Mouse (Mus musculus) layer of hippocampus, postnatal 36 days (tissue): ENCODE measurements around the gene Fcho2. TPM values are rescaled to one million over a fixed set of nuclear protein-coding genes. Genes with fewer than 3 reads are reported as not detected.
"Not testable (repeated sequence)": the region's sequence is repeated elsewhere in the genome, so short reads cannot be mapped to it uniquely, and the experiment has no call there.

Source experiments
- DNase-seq, 2 experiments: peaks; one replicate each; pipeline ENCODE4 v3.0.0; 2022
- total RNA-seq, 2 experiments: library from RNA; stranded (reverse); gene quantifications; 2 replicates each; pipeline ENCODE4 v1.2.3; 2021

The Fcho2 gene
- 10 to 100 TPM; 37.3 to 52.1 TPM for total RNA-seq

- peak; percentile 95 to 96 for DNase-seq
Observed at GRCm38 (mm10) chr13:98815147-98815785, at the start of gene Fcho2. Gene Fcho2 (minus strand): TSS chr13:98815449.

- no peak for DNase-seq
Observed at GRCm38 (mm10) chr13:98855291-98855690, 40.0 kb upstream of the Fcho2 start.

- DNase-seq, result no peak
Observed at GRCm38 (mm10) chr13:98845794-98846193, 30.5 kb upstream of the Fcho2 start.

- no peak for DNase-seq
Observed at GRCm38 (mm10) chr13:98836423-98837088, 21.3 kb upstream of the Fcho2 start.

GRCm38 (mm10) chr13:98835740-98836139 is 20.5 kb upstream of the Fcho2 start:
- no peak for DNase-seq

GRCm38 (mm10) chr13:98834723-98835122 is 19.5 kb upstream of the Fcho2 start:
- no peak for DNase-seq

GRCm38 (mm10) chr13:98834199-98834598 is 18.9 kb upstream of the Fcho2 start:
- DNase-seq, result no peak

GRCm38 (mm10) chr13:98832451-98833450 is 17.5 kb upstream of the Fcho2 start:
- DNase-seq, result no peak

- not testable (repeated sequence) for DNase-seq
Observed at GRCm38 (mm10) chr13:98829026-98829425, 13.8 kb upstream of the Fcho2 start.

GRCm38 (mm10) chr13:98825574-98825973 is 10.3 kb upstream of the Fcho2 start:
- no peak for DNase-seq

GRCm38 (mm10) chr13:98819094-98819493 is 3.8 kb upstream of the Fcho2 start:
- no peak for DNase-seq

GRCm38 (mm10) chr13:98818205-98818604 is 3.0 kb upstream of the Fcho2 start:
- no peak for DNase-seq

GRCm38 (mm10) chr13:98817766-98818165 is 2.5 kb upstream of the Fcho2 start:
- DNase-seq, result no peak

GRCm38 (mm10) chr13:98816981-98817660 is 1.9 kb upstream of the Fcho2 start:
- DNase-seq, result not testable (repeated sequence)

GRCm38 (mm10) chr13:98816571-98816970 is 1.3 kb upstream of the Fcho2 start:
- no peak for DNase-seq

GRCm38 (mm10) chr13:98814275-98815040 is 791 bp downstream of the Fcho2 start:
- peak; percentile 36 to 56 for DNase-seq

- DNase-seq, result no peak
Observed at GRCm38 (mm10) chr13:98813596-98814274, 1.5 kb downstream of the Fcho2 start.

GRCm38 (mm10) chr13:98813167-98813566 is 2.1 kb downstream of the Fcho2 start:
- no peak for DNase-seq

GRCm38 (mm10) chr13:98812285-98812684 is 3.0 kb downstream of the Fcho2 start:
- DNase-seq, result no peak

- no peak for DNase-seq
Observed at GRCm38 (mm10) chr13:98810143-98810542, 5.1 kb downstream of the Fcho2 start.

GRCm38 (mm10) chr13:98809087-98809486 is 6.2 kb downstream of the Fcho2 start:
- no peak for DNase-seq
